Mouse (Mus musculus): ENCODE data around the gene Large1. TPM values are rescaled to one million over a fixed set of nuclear protein-coding genes. Genes with fewer than 3 reads are reported as not detected.

Large1 gene
- polyA plus RNA-seq, 1 experiment from 2014 or later, result 16.8 TPM

GRCm38 (mm10) chr8:73054726-73055125 lies 298.6 kb downstream of the Large1 start:
- no peak overlapping the region for H3K4me2 ChIP-seq (replicated peaks)
- no peaks in the 10 kb centered on the region for H3K4me1 ChIP-seq
- H3K27me3 ChIP-seq, result no peaks in the 10 kb centered on the region
- no peak overlapping the region for H3K9ac ChIP-seq (replicated peaks)
- H3K27ac ChIP-seq (replicated peaks), result no peak overlapping the region
- H3K9me3 ChIP-seq, result no peaks in the 10 kb centered on the region
- H3K4me3 ChIP-seq, result no peak overlapping the region
- no peak for ATAC-seq (replicated peaks)
- WGBS, result 70% methylated on average over 1 of the region's 1 CpGs
- H3K36me3 ChIP-seq, result no peaks in the 10 kb centered on the region

GRCm38 (mm10) chr8:73053878-73054277 lies 299.5 kb downstream of the Large1 start:
- Histone ChIP-seq H3K4me3 (no peak overlapping the region), H3K9ac (replicated peaks) (no peak overlapping the region), H3K36me3 (no peaks in the 10 kb centered on the region), H3K4me2 (replicated peaks) (no peak overlapping the region), H3K9me3 (no peaks in the 10 kb centered on the region), H3K4me1 (no peaks in the 10 kb centered on the region), H3K27ac (replicated peaks) (no peak overlapping the region), H3K27me3 (no peaks in the 10 kb centered on the region)
- 80% methylated on average over 3 of the region's 3 CpGs for WGBS
- no peak for ATAC-seq (replicated peaks)

- Histone ChIP-seq H3K27ac (replicated peaks) (no peak overlapping the region), H3K9ac (replicated peaks) (no peak overlapping the region), H3K4me3 (no peak overlapping the region), H3K36me3 (no peaks in the 10 kb centered on the region), H3K4me1 (no peaks in the 10 kb centered on the region), H3K4me2 (replicated peaks) (no peak overlapping the region), H3K9me3 (no peaks in the 10 kb centered on the region), H3K27me3 (no peaks in the 10 kb centered on the region)
- ATAC-seq (replicated peaks), result no peak
- 88% methylated on average over 1 of the region's 1 CpGs for WGBS
These were observed 300.9 kb downstream of the Large1 start for GRCm38 (mm10) chr8:73052414-73052813.

- ATAC-seq (replicated peaks), result no peak
- Histone ChIP-seq H3K4me1 (no peaks in the 10 kb centered on the region), H3K36me3 (no peaks in the 10 kb centered on the region), H3K9me3 (no peaks in the 10 kb centered on the region), H3K4me2 (replicated peaks) (no peak overlapping the region), H3K27ac (replicated peaks) (no peak overlapping the region), H3K9ac (replicated peaks) (no peak overlapping the region), H3K27me3 (no peaks in the 10 kb centered on the region), H3K4me3 (no peak overlapping the region)
- WGBS, result 92% methylated on average over 3 of the region's 3 CpGs
These were observed 305.2 kb downstream of the Large1 start for GRCm38 (mm10) chr8:73048136-73048535.

GRCm38 (mm10) chr8:73029787-73030186 lies 323.6 kb downstream of the Large1 start:
- no peak for ATAC-seq (replicated peaks)
- Histone ChIP-seq H3K36me3 (no peaks in the 10 kb centered on the region), H3K4me2 (replicated peaks) (no peak overlapping the region), H3K9me3 (no peaks in the 10 kb centered on the region), H3K27ac (replicated peaks) (no peak overlapping the region), H3K9ac (replicated peaks) (no peak overlapping the region), H3K27me3 (no peaks in the 10 kb centered on the region), H3K4me3 (no peak overlapping the region), H3K4me1 (no peaks in the 10 kb centered on the region)

GRCm38 (mm10) chr8:73018241-73018640 lies 335.1 kb downstream of the Large1 start:
- no peak overlapping the region for H3K4me2 ChIP-seq (replicated peaks)
- no peak overlapping the region for H3K27ac ChIP-seq (replicated peaks)
- H3K4me1 ChIP-seq, result 0 out of 2 replicates have a peak, but pooled peaks cover 3% of the 10 kb centered on the region
- no peaks in the 10 kb centered on the region for H3K27me3 ChIP-seq
- H3K4me3 ChIP-seq, result no peak overlapping the region
- H3K9me3 ChIP-seq, result no peaks in the 10 kb centered on the region
- 82% methylated on average over 1 of the region's 1 CpGs for WGBS
- no peak for ATAC-seq (replicated peaks)
- no peaks in the 10 kb centered on the region for H3K36me3 ChIP-seq
- no peak overlapping the region for H3K9ac ChIP-seq (replicated peaks)

GRCm38 (mm10) chr8:73017601-73018000 lies 335.7 kb downstream of the Large1 start:
- H3K9me3 ChIP-seq, result no peaks in the 10 kb centered on the region
- H3K27ac ChIP-seq (replicated peaks), result no peak overlapping the region
- ATAC-seq (replicated peaks), result no peak
- no peak overlapping the region for H3K4me3 ChIP-seq
- H3K9ac ChIP-seq (replicated peaks), result no peak overlapping the region
- H3K4me2 ChIP-seq (replicated peaks), result no peak overlapping the region
- 0 out of 2 replicates have a peak, but pooled peaks cover 3% of the 10 kb centered on the region for H3K4me1 ChIP-seq
- WGBS, result 97% methylated on average over 1 of the region's 1 CpGs
- H3K36me3 ChIP-seq, result no peaks in the 10 kb centered on the region
- no peaks in the 10 kb centered on the region for H3K27me3 ChIP-seq

GRCm38 (mm10) chr8:73016303-73016702 lies 337.0 kb downstream of the Large1 start:
- H3K27me3 ChIP-seq, result no peaks in the 10 kb centered on the region
- ATAC-seq (replicated peaks), result no peak; the same call in 1 of the 2 replicates
- H3K4me2 ChIP-seq (replicated peaks), result no peak overlapping the region
- no peaks in the 10 kb centered on the region for H3K36me3 ChIP-seq
- H3K4me1 ChIP-seq, result 0 out of 2 replicates have a peak, but pooled peaks cover 3% of the 10 kb centered on the region
- H3K4me3 ChIP-seq, result no peak overlapping the region
- H3K27ac ChIP-seq (replicated peaks), result no peak overlapping the region
- H3K9ac ChIP-seq (replicated peaks), result no peak overlapping the region
- no peaks in the 10 kb centered on the region for H3K9me3 ChIP-seq
- WGBS, result 80% methylated on average over 2 of the region's 2 CpGs

GRCm38 (mm10) chr8:73007489-73007888 lies 345.9 kb downstream of the Large1 start:
- 66% methylated on average over 2 of the region's 2 CpGs for WGBS
- no peak overlapping the region for H3K27ac ChIP-seq (replicated peaks)
- no peak overlapping the region for H3K4me3 ChIP-seq
- 0 out of 2 replicates have a peak, but pooled peaks cover 6% of the 10 kb centered on the region for H3K4me1 ChIP-seq
- no peaks in the 10 kb centered on the region for H3K36me3 ChIP-seq
- peak; percentile 50 for ATAC-seq (replicated peaks)
- H3K4me2 ChIP-seq (replicated peaks), result no peak overlapping the region
- H3K9me3 ChIP-seq, result no peaks in the 10 kb centered on the region
- H3K9ac ChIP-seq (replicated peaks), result no peak overlapping the region
- no peaks in the 10 kb centered on the region for H3K27me3 ChIP-seq

GRCm38 (mm10) chr8:73003858-73004257 lies 349.5 kb downstream of the Large1 start:
- H3K27ac ChIP-seq (replicated peaks), result no peak overlapping the region
- H3K4me2 ChIP-seq (replicated peaks), result no peak overlapping the region
- no peaks in the 10 kb centered on the region for H3K27me3 ChIP-seq
- ATAC-seq (replicated peaks), result peak; percentile 44
- no peak overlapping the region for H3K9ac ChIP-seq (replicated peaks)
- H3K36me3 ChIP-seq, result no peaks in the 10 kb centered on the region
- H3K4me3 ChIP-seq, result no peak overlapping the region
- WGBS, result 47% methylated on average over 2 of the region's 2 CpGs
- H3K9me3 ChIP-seq, result no peaks in the 10 kb centered on the region
- 0 out of 2 replicates have a peak, but pooled peaks cover 6% of the 10 kb centered on the region for H3K4me1 ChIP-seq

GRCm38 (mm10) chr8:72993831-72994230 lies 359.5 kb downstream of the Large1 start:
- ATAC-seq (replicated peaks), result no peak
- WGBS, result 98% methylated on average over 1 of the region's 1 CpGs

GRCm38 (mm10) chr8:72990425-72990824 lies 362.9 kb downstream of the Large1 start:
- WGBS, result 30% methylated on average over 2 of the region's 2 CpGs
- no peak overlapping the region for H3K27ac ChIP-seq (replicated peaks)
- no peaks in the 10 kb centered on the region for H3K4me1 ChIP-seq
- H3K4me2 ChIP-seq (replicated peaks), result no peak overlapping the region
- no peaks in the 10 kb centered on the region for H3K9me3 ChIP-seq
- H3K4me3 ChIP-seq, result no peak overlapping the region
- no peaks in the 10 kb centered on the region for H3K36me3 ChIP-seq
- ATAC-seq (replicated peaks), result no peak
- H3K9ac ChIP-seq (replicated peaks), result no peak overlapping the region
- H3K27me3 ChIP-seq, result no peaks in the 10 kb centered on the region

More at GRCm38 (mm10) chr8:72993831-72994230, 359.5 kb downstream of the Large1 start:
- no peaks in the 10 kb centered on the region for H3K9me3 ChIP-seq
- no peak overlapping the region for H3K4me3 ChIP-seq
- H3K36me3 ChIP-seq, result no peaks in the 10 kb centered on the region
- H3K9ac ChIP-seq (replicated peaks), result no peak overlapping the region
- no peak overlapping the region for H3K4me2 ChIP-seq (replicated peaks)
- H3K27ac ChIP-seq (replicated peaks), result no peak overlapping the region
- no peaks in the 10 kb centered on the region for H3K27me3 ChIP-seq
- no peaks in the 10 kb centered on the region for H3K4me1 ChIP-seq

GRCm38 (mm10) chr8:72982832-72983231 lies 370.5 kb downstream of the Large1 start:
- Histone ChIP-seq H3K27me3 (no peaks in the 10 kb centered on the region), H3K4me3 (no peak overlapping the region), H3K4me2 (replicated peaks) (no peak overlapping the region), H3K36me3 (no peaks in the 10 kb centered on the region), H3K9ac (replicated peaks) (no peak overlapping the region), H3K4me1 (no peaks in the 10 kb centered on the region), H3K9me3 (no peaks in the 10 kb centered on the region), H3K27ac (replicated peaks) (no peak overlapping the region)
- WGBS, result 96% methylated on average over 1 of the region's 1 CpGs
- ATAC-seq (replicated peaks), result no peak
